Mouse (Mus musculus) heart, adult 11 months (tissue): ENCODE data around the gene Ptcd2.

Experiments
- DNase-seq: peaks from one replicate; pipeline ENCODE4 v3.0.0; 2022

Ptcd2 gene

GRCm38 (mm10) chr13:99344599-99345575 is at the start of gene Ptcd2, which contains the start of gene Mrps27:
TSS of gene Ptcd2 (minus strand) at chr13:99344705.
TSS of gene Mrps27 (plus strand) at chr13:99344786.
- peak; percentile 100 for DNase-seq

- peak; percentile 85 for DNase-seq
These were observed 48.6 kb upstream of the Ptcd2 start for GRCm38 (mm10) chr13:99393128-99393527.

GRCm38 (mm10) chr13:99391417-99391816 is 46.9 kb upstream of the Ptcd2 start:
- DNase-seq, result peak; percentile 96

- DNase-seq, result peak; percentile 90
These were observed 43.7 kb upstream of the Ptcd2 start for GRCm38 (mm10) chr13:99387901-99388811.

GRCm38 (mm10) chr13:99386341-99386740 is 41.8 kb upstream of the Ptcd2 start:
- peak; percentile 90 for DNase-seq

- DNase-seq, result no peak
These were observed 41.4 kb upstream of the Ptcd2 start for GRCm38 (mm10) chr13:99385911-99386310.

GRCm38 (mm10) chr13:99384555-99385203 is 40.2 kb upstream of the Ptcd2 start:
- peak; percentile 96 for DNase-seq

GRCm38 (mm10) chr13:99382373-99382772 is 37.9 kb upstream of the Ptcd2 start:
- peak; percentile 70 for DNase-seq

GRCm38 (mm10) chr13:99378223-99378622 is 33.7 kb upstream of the Ptcd2 start:
- peak; percentile 79 for DNase-seq

- DNase-seq, result peak; percentile 73
These were observed 32.5 kb upstream of the Ptcd2 start for GRCm38 (mm10) chr13:99377055-99377454.

GRCm38 (mm10) chr13:99375550-99375949 is 31.0 kb upstream of the Ptcd2 start:
- peak; percentile 94 for DNase-seq

GRCm38 (mm10) chr13:99374191-99374590 is 29.7 kb upstream of the Ptcd2 start:
- DNase-seq, result peak; percentile 77

- peak; percentile 55 for DNase-seq
These were observed 29.2 kb upstream of the Ptcd2 start for GRCm38 (mm10) chr13:99373684-99374083.

GRCm38 (mm10) chr13:99371285-99371684 is 26.8 kb upstream of the Ptcd2 start:
- peak; percentile 15 for DNase-seq

- DNase-seq, result peak; percentile 88
These were observed 24.6 kb upstream of the Ptcd2 start for GRCm38 (mm10) chr13:99369103-99369502.

- DNase-seq, result peak; percentile 92
These were observed 23.2 kb upstream of the Ptcd2 start for GRCm38 (mm10) chr13:99367554-99368174.

- DNase-seq, result peak; percentile 66
These were observed 22.1 kb upstream of the Ptcd2 start for GRCm38 (mm10) chr13:99366422-99367175.

- DNase-seq, result peak; percentile 79
These were observed 19.4 kb upstream of the Ptcd2 start for GRCm38 (mm10) chr13:99363866-99364265.

- DNase-seq, result peak; percentile 69
These were observed 14.4 kb upstream of the Ptcd2 start for GRCm38 (mm10) chr13:99358921-99359320.

- peak; percentile 89 for DNase-seq
These were observed 12.1 kb upstream of the Ptcd2 start for GRCm38 (mm10) chr13:99356428-99357265.
